Mouse (Mus musculus): ENCODE data around the gene BC049352. TPM values are rescaled to one million over a fixed set of nuclear protein-coding genes. Genes with fewer than 3 reads are reported as not detected.

The BC049352 gene
- polyA plus RNA-seq, 1 experiment from 2014 or later: not detected

DNA sequence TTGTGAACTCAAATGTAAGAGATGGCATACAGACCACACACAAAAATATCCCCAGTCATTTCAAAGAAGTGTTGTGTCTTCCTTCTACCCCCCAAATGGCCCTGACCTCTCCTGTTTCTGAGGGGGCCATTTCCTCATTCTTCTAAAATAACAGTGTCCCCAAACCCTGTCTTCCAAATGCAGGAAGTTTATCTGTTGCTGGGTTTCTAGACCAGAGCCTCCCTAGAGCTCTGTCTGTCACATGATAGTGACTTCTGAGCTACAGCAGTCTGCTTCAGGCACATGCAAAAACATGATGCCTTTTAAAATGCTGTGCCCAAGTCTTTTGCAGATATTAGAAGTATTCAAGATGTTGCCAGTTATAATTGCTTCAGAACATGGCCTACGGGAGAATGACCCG, 92.8 kb downstream of the BC049352 start:
- no peak overlapping the region for H3K4me2 ChIP-seq (replicated peaks)
- no peaks in the 10 kb centered on the region for H3K36me3 ChIP-seq
- no peak overlapping the region for H3K4me3 ChIP-seq
- H3K27ac ChIP-seq (replicated peaks): no peak overlapping the region
- no peaks in the 10 kb centered on the region for H3K9me3 ChIP-seq
- no peak for ATAC-seq (ENCODE audit: low FRiP score, low read depth)
- WGBS: 92% methylated on average over 2 of the region's 2 CpGs
- H3K9ac ChIP-seq (replicated peaks): no peak overlapping the region
- no peaks in the 10 kb centered on the region for H3K4me1 ChIP-seq
- H3K27me3 ChIP-seq: peaks cover 15% of the 10 kb centered on the region

GRCm38 (mm10) chr9:45280059-45280458, 98.3 kb downstream of the BC049352 start:
- H3K4me3 ChIP-seq: no peak overlapping the region
- H3K27me3 ChIP-seq: no peaks in the 10 kb centered on the region
- no peak overlapping the region for H3K4me2 ChIP-seq (replicated peaks)
- H3K27ac ChIP-seq (replicated peaks): no peak overlapping the region
- no peaks in the 10 kb centered on the region for H3K36me3 ChIP-seq
- no peaks in the 10 kb centered on the region for H3K4me1 ChIP-seq
- WGBS: 71% methylated on average over 3 of the region's 3 CpGs
- H3K9ac ChIP-seq (replicated peaks): no peak overlapping the region
- no peak for ATAC-seq (ENCODE audit: low FRiP score, low read depth)
- no peaks in the 10 kb centered on the region for H3K9me3 ChIP-seq

DNA sequence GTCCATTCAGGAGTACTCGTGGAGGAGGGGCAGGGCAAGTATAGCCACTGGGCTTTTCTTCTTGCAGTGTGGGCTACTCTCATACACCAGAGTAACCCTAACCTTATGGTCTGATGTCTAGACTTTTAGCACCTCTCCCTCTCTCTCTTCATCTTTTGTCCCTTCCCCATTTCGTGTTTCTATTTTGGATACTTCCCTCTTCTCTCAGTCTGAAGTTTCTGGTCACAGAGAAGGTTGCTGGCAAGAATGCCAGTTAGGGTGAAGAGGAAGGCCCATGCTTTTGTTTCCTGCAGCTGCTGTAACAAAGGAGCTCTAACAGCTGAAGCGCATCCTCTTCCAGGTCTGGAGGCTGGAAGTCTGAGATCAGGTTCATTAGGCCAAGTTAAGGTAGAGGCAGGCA, 99.1 kb downstream of the BC049352 start:
- no peak for ATAC-seq (ENCODE audit: low FRiP score, low read depth)
- 77% methylated on average over 3 of the region's 3 CpGs for WGBS
- H3K4me2 ChIP-seq (replicated peaks): no peak overlapping the region
- no peaks in the 10 kb centered on the region for H3K4me1 ChIP-seq
- H3K4me3 ChIP-seq: no peak overlapping the region
- no peak overlapping the region for H3K27ac ChIP-seq (replicated peaks)
- H3K36me3 ChIP-seq: no peaks in the 10 kb centered on the region
- no peaks in the 10 kb centered on the region for H3K9me3 ChIP-seq
- no peaks in the 10 kb centered on the region for H3K27me3 ChIP-seq
- H3K9ac ChIP-seq (replicated peaks): no peak overlapping the region

DNA sequence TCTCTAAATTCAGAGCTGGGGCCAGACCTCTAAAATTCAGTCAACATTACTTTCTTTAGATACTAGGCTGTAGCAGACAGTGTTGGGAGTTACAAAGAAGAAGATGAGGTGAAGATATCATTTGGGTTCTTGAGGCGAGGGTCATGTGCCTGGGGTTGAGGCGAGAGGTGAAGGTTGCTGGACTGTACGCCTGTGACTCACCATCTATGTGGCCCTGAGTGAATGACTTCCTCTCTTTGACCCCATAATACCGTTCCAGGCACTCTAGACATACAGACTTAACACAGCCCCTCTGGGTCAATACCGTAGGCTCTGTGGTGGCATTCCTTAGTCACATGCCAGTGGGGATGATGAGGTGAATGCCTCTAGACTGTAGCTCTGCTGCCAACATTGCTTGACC, 100.7 kb downstream of the BC049352 start:
- H3K9me3 ChIP-seq: no peaks in the 10 kb centered on the region
- no peak overlapping the region for H3K9ac ChIP-seq (replicated peaks)
- H3K4me3 ChIP-seq: no peak overlapping the region
- H3K4me1 ChIP-seq: no peaks in the 10 kb centered on the region
- ATAC-seq (ENCODE audit: low FRiP score, low read depth): no peak
- no peaks in the 10 kb centered on the region for H3K27me3 ChIP-seq
- WGBS: 86% methylated on average over 5 of the region's 5 CpGs
- no peaks in the 10 kb centered on the region for H3K36me3 ChIP-seq
- no peak overlapping the region for H3K4me2 ChIP-seq (replicated peaks)
- H3K27ac ChIP-seq (replicated peaks): no peak overlapping the region

GRCm38 (mm10) chr9:45291481-45292168, 109.8 kb downstream of the BC049352 start:
- no peak for ATAC-seq (ENCODE audit: low FRiP score, low read depth)
- no peak overlapping the region for H3K4me3 ChIP-seq
- H3K9ac ChIP-seq (replicated peaks): no peak overlapping the region
- no peaks in the 10 kb centered on the region for H3K9me3 ChIP-seq
- H3K4me1 ChIP-seq: no peaks in the 10 kb centered on the region
- no peak overlapping the region for H3K4me2 ChIP-seq (replicated peaks)
- WGBS: 79% methylated on average over 11 of the region's 11 CpGs
- no peak overlapping the region for H3K27ac ChIP-seq (replicated peaks)
- H3K36me3 ChIP-seq: no peaks in the 10 kb centered on the region
- H3K27me3 ChIP-seq: no peaks in the 10 kb centered on the region

- Histone ChIP-seq H3K4me2 (replicated peaks) (no peak overlapping the region), H3K27me3 (peaks cover 6% of the 10 kb centered on the region), H3K36me3 (no peaks in the 10 kb centered on the region), H3K4me1 (no peaks in the 10 kb centered on the region), H3K4me3 (no peak overlapping the region), H3K9ac (replicated peaks) (no peak overlapping the region), H3K27ac (replicated peaks) (no peak overlapping the region), H3K9me3 (no peaks in the 10 kb centered on the region)
- ATAC-seq (ENCODE audit: low FRiP score, low read depth): no peak
- WGBS: 42% methylated on average over 10 of the region's 10 CpGs
Measured at GRCm38 (mm10) chr9:45294210-45295011, 112.6 kb downstream of the BC049352 start.

DNA sequence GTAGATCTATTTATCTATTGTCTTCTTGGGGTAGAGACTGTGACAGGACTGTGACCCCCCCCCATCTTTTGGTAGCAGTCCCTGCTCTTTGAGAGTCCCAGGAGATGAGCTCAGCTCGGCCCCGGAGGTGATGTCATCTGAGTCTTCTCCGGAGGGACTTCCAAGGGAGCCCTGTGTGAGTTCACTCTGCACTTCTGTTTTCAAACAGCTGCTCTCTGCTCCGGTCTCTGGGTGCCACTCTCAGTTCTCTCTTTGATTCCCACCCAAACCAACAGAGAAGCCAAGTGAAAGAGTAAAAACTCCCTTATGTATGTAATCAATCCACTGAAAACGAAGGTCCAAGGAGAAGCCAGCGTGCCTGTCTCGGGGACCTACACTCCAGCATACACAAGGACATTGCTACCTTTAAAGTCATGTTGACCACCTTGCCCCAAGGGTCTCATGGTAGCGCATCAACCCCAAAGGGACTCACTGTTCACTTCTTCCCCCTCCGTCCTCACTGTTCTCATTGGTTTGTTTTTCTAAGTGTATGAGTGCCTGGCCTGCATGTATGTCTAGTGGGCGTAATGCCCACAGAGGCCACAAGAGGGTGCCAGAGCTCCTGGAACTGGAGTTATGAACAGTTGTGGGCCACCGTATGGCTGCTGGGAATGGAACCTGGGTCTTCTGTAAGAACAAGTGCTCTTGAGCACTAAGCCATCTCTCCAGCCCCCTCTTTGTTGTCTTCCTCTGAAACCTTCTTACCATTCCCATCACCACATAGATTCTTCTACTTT, 117.6 kb downstream of the BC049352 start:
- H3K36me3 ChIP-seq: no peaks in the 10 kb centered on the region
- peaks cover 4% of the 10 kb centered on the region for H3K4me1 ChIP-seq
- no peak overlapping the region for H3K4me2 ChIP-seq (replicated peaks)
- 0 out of 2 replicates have a peak, but pooled peaks cover 3% of the 10 kb centered on the region for H3K9me3 ChIP-seq
- no peak overlapping the region for H3K27ac ChIP-seq (replicated peaks)
- WGBS: 75% methylated on average over 11 of the region's 11 CpGs
- H3K9ac ChIP-seq (replicated peaks): no peak overlapping the region
- H3K27me3 ChIP-seq: peaks cover 6% of the 10 kb centered on the region
- no peak overlapping the region for H3K4me3 ChIP-seq
- no peak for ATAC-seq (ENCODE audit: low FRiP score, low read depth)

Small RNA genes within 50 kb of the gene (microRNA-seq; reads per million reads assigned to microRNA genes)
- not detected for gene Mir7086

Other genes starting within 250 kb of the BC049352 start
- 34.6 and 35.4 TPM in 2 replicates for gene Ube4a, start 216.4 kb upstream of the BC049352 start, polyA plus RNA-seq (2016; fragmentation: Nextera tagmentation; extraction: Ambion mirVana)
- not detected in 2 replicates for gene Cd3g, start 201.6 kb upstream of the BC049352 start, polyA plus RNA-seq (2016; fragmentation: Nextera tagmentation; extraction: Ambion mirVana)
- gene Cd3d, start 200.2 kb upstream of the BC049352 start, polyA plus RNA-seq (2016; fragmentation: Nextera tagmentation; extraction: Ambion mirVana): not detected in 2 replicates
- not detected in 2 replicates for gene Cd3e, start 172.4 kb upstream of the BC049352 start, polyA plus RNA-seq (2016; fragmentation: Nextera tagmentation; extraction: Ambion mirVana)
- gene Mpzl2, start 142.2 kb upstream of the BC049352 start, polyA plus RNA-seq (2016; fragmentation: Nextera tagmentation; extraction: Ambion mirVana): 0.67 and 0.98 TPM in 2 replicates
- 2.4 TPM in 2 replicates for gene Mpzl3, start 126.8 kb upstream of the BC049352 start, polyA plus RNA-seq (2016; fragmentation: Nextera tagmentation; extraction: Ambion mirVana)
- 0.17 and 0.25 TPM in 2 replicates for gene Jaml, start 102.8 kb upstream of the BC049352 start, polyA plus RNA-seq (2016; fragmentation: Nextera tagmentation; extraction: Ambion mirVana)
- gene Scn2b, start 64.2 kb upstream of the BC049352 start, polyA plus RNA-seq (2016; fragmentation: Nextera tagmentation; extraction: Ambion mirVana): 4.2 and 4.3 TPM in 2 replicates
- gene Scn4b, start 43.6 kb upstream of the BC049352 start, polyA plus RNA-seq (2016; fragmentation: Nextera tagmentation; extraction: Ambion mirVana): 0.15 and 0.18 TPM in 2 replicates
- gene Tmprss4, start 22.1 kb downstream of the BC049352 start, polyA plus RNA-seq (2016; fragmentation: Nextera tagmentation; extraction: Ambion mirVana): not detected in 2 replicates
- 0.56 TPM in 2 replicates for gene Il10ra, start 87.1 kb downstream of the BC049352 start, polyA plus RNA-seq (2016; fragmentation: Nextera tagmentation; extraction: Ambion mirVana)
- 0.07 and 0.10 TPM in 2 replicates for gene Tmprss13, start 137.1 kb downstream of the BC049352 start, polyA plus RNA-seq (2016; fragmentation: Nextera tagmentation; extraction: Ambion mirVana)
- gene Fxyd6, start 188.2 kb downstream of the BC049352 start, polyA plus RNA-seq (2016; fragmentation: Nextera tagmentation; extraction: Ambion mirVana): 197 and 204 TPM in 2 replicates
- 2.9 and 3.0 TPM in 2 replicates for gene Fxyd2, start 217.7 kb downstream of the BC049352 start, polyA plus RNA-seq (2016; fragmentation: Nextera tagmentation; extraction: Ambion mirVana)
- 2.0 and 2.3 TPM in 2 replicates for gene Dscaml1, start 244.6 kb downstream of the BC049352 start, polyA plus RNA-seq (2016; fragmentation: Nextera tagmentation; extraction: Ambion mirVana)

Data from midbrain, embryonic 12.5 days (tissue).